ENCODE assay signal across 7 mouse cellular contexts in the genomic region with DNA sequence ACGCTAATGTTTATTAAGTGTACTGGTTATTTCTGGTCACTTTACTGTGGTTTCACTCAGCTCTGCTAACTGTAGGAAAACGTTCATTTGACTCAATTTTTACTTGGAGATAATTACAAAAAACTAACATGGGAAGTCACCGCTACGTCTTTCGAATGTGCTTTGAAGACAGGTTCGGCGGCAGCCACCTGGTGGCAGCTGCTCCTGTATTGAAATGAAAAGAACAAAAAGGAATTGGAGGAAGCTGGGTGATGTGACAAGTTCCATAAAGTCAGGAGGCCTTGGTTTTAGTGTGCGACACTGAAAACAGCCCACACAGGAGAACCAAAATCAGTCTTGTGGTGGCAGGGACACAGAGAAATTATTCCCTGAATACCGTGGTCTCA. TPM values are rescaled to one million over a fixed set of nuclear protein-coding genes. Genes with fewer than 3 reads are reported as not detected.
A peak's percentile ranks its signal among the peaks of the same experiment; 100 is the strongest.
DNase-seq lines count a peak whose midpoint lies in the region; ATAC-seq and TF ChIP-seq lines count a peak whose summit lies in the region.

No protein-coding gene starts in this region.

- no peaks in the 10 kb centered on the region for H3K27me3 ChIP-seq in forebrain, embryonic 16.5 days (replicated peaks; ENCODE audit: control insufficient read depth, insufficient read depth, low read length)
- no peaks in the 10 kb centered on the region for H3K27me3 ChIP-seq in liver, adult 2 months (ENCODE audit: control insufficient read depth, insufficient read depth, low read length)
- H3K27me3 ChIP-seq in neural tube, embryonic 15.5 days (replicated peaks): no peaks in the 10 kb centered on the region

- TF ChIP-seq CTCF in lung, adult 2 months (IDR thresholded peaks at IDR 0.05; ENCODE audit: insufficient read depth, low read length): peak; percentile 52
- no peak for TF ChIP-seq CTCF in cortical plate, adult 2 months (IDR thresholded peaks at IDR 0.05; ENCODE audit: extremely low read depth, insufficient read depth, low read length)
- peak; percentile 73 for TF ChIP-seq CTCF in liver, adult 2 months (IDR thresholded peaks at IDR 0.05; ENCODE audit: low read depth, low read length)

- WGBS in lung, adult 2 months: 3% methylated on average over 9 of the region's 9 CpGs
- WGBS in forebrain, embryonic 16.5 days: 3% methylated on average over 9 of the region's 9 CpGs
- WGBS in liver, adult 2 months: 3% methylated on average over 9 of the region's 9 CpGs
- 4% methylated on average over 9 of the region's 9 CpGs for WGBS in neural tube, embryonic 15.5 days

- H3K9ac ChIP-seq in forebrain, embryonic 16.5 days (replicated peaks; ENCODE audit: low read depth, low read length): 0 out of 2 replicates have a peak overlapping the region, but pooled peaks have one; percentile 23
- H3K9ac ChIP-seq in liver, adult 2 months (ENCODE audit: low read depth, low read length): peak overlapping the region; percentile 51
- H3K9ac ChIP-seq in neural tube, embryonic 15.5 days (replicated peaks): peak overlapping the region; percentile 34

- ATAC-seq in forebrain, embryonic 16.5 days: peak; percentile 65
- ATAC-seq in neural tube, embryonic 15.5 days (ENCODE audit: low FRiP score): peak; percentile 87

- DNase-seq in lung, adult 2 months: peak; percentile 36
- no peak for DNase-seq in lung, postnatal 25 days (ENCODE audit: low spot score)
- no peak for DNase-seq in liver, adult 2 months (ENCODE audit: extremely low read depth, low read depth, low spot score)
- DNase-seq in Muller cell, postnatal 12 days (ENCODE audit: inconsistent ontology term): no peak

- no peak overlapping the region for H3K27ac ChIP-seq in cortical plate, adult 2 months (ENCODE audit: insufficient read depth, low read length)
- no peak overlapping the region for H3K27ac ChIP-seq in forebrain, embryonic 16.5 days (ENCODE audit: low read length)
- no peak overlapping the region for H3K27ac ChIP-seq in liver, adult 2 months (replicated peaks; ENCODE audit: insufficient read depth, low read depth, low read length)
- peak overlapping the region; percentile 84 for H3K27ac ChIP-seq in neural tube, embryonic 15.5 days (replicated peaks)

- H3K4me1 ChIP-seq in lung, adult 2 months (ENCODE audit: control insufficient read depth, insufficient read depth, low read length): 0 out of 2 replicates have a peak, but pooled peaks cover 2% of the 10 kb centered on the region
- H3K4me1 ChIP-seq in cortical plate, adult 2 months (ENCODE audit: control insufficient read depth, insufficient read depth, low read length): peaks cover 3% of the 10 kb centered on the region
- H3K4me1 ChIP-seq in forebrain, embryonic 16.5 days (replicated peaks; ENCODE audit: control insufficient read depth, insufficient read depth, low read length): peaks cover 6% of the 10 kb centered on the region
- peaks cover 6% of the 10 kb centered on the region for H3K4me1 ChIP-seq in liver, adult 2 months (ENCODE audit: control insufficient read depth, insufficient read depth, low read length)
- peaks cover 10% of the 10 kb centered on the region for H3K4me1 ChIP-seq in neural tube, embryonic 15.5 days

- H3K9me3 ChIP-seq in forebrain, embryonic 16.5 days (ENCODE audit: control insufficient read depth, low read length): no peaks in the 10 kb centered on the region
- H3K9me3 ChIP-seq in neural tube, embryonic 15.5 days (replicated peaks): no peaks in the 10 kb centered on the region

- no peak for TF ChIP-seq POLR2A in lung, adult 2 months (IDR thresholded peaks at IDR 0.05; ENCODE audit: borderline replicate concordance, extremely low read depth, low read depth, low read length)
- TF ChIP-seq POLR2A in cortical plate, adult 2 months (IDR thresholded peaks at IDR 0.05; ENCODE audit: extremely low read depth, insufficient read depth, low read length): no peak
- no peak for TF ChIP-seq POLR2A in liver, adult 2 months (IDR thresholded peaks at IDR 0.05; ENCODE audit: extremely low read depth, insufficient read depth, low read length)

- no peaks in the 10 kb centered on the region for H3K36me3 ChIP-seq in forebrain, embryonic 16.5 days (ENCODE audit: control insufficient read depth, insufficient read depth)
- H3K36me3 ChIP-seq in liver, adult 2 months (ENCODE audit: control insufficient read depth, insufficient read depth, low read length): peaks cover 4% of the 10 kb centered on the region; the same call in 1 of the 2 replicates
- H3K36me3 ChIP-seq in neural tube, embryonic 15.5 days: no peaks in the 10 kb centered on the region; the same call in 1 of the 2 replicates

- H3K4me3 ChIP-seq in lung, adult 2 months (replicated peaks; ENCODE audit: extremely low read depth, low read depth, low read length): peak overlapping the region; percentile 91
- H3K4me3 ChIP-seq in cortical plate, adult 2 months (ENCODE audit: insufficient read depth, low read length): peak overlapping the region; percentile 50
- H3K4me3 ChIP-seq in forebrain, embryonic 16.5 days (replicated peaks; ENCODE audit: low read length): peak overlapping the region; percentile 66
- 0 out of 2 replicates have a peak overlapping the region, but pooled peaks have one; percentile 7 for H3K4me3 ChIP-seq in liver, adult 2 months (ENCODE audit: insufficient read depth, low read depth, low read length)
- H3K4me3 ChIP-seq in neural tube, embryonic 15.5 days (replicated peaks): peak overlapping the region; percentile 66

- H3K79me2 ChIP-seq in liver, adult 2 months (ENCODE audit: control insufficient read depth, insufficient read depth, low read length): peaks cover 3% of the 10 kb centered on the region; the same call in 1 of the 2 replicates

- H3K4me2 ChIP-seq in forebrain, embryonic 16.5 days (ENCODE audit: low read length): peak overlapping the region; percentile 54
- H3K4me2 ChIP-seq in neural tube, embryonic 15.5 days: peak overlapping the region; percentile 86

RNA-seq across cellular contexts. Expression of a gene that starts 0.4 kb away (rescaled TPM):
- 1.5 and 3.1 TPM in 2 replicates for polyA plus RNA-seq in lung, adult 2 months (2012; rRNA removed)
- polyA plus RNA-seq in cortical plate, adult 2 months (2012; rRNA removed): 1.9 and 2.1 TPM in 2 replicates
- 0.88 and 2.1 TPM in 2 replicates for polyA plus RNA-seq in forebrain, embryonic 16.5 days (2015; fragmentation: Nextera tagmentation; extraction: Ambion mirVana)
- total RNA-seq in liver, adult 2 months (2014; rRNA removed): 12.7 and 15.5 TPM in 2 replicates
- polyA plus RNA-seq in liver, adult 2 months (2012; rRNA removed): 4.5 and 7.1 TPM in 2 replicates
- 0.99 and 1.5 TPM in 2 replicates for polyA plus RNA-seq in neural tube, embryonic 15.5 days (2015; fragmentation: Nextera tagmentation; extraction: Ambion mirVana)

RNA-seq across cellular contexts. Expression of a gene that starts 7.2 kb away (rescaled TPM):
- 0.05 and 0.12 TPM in 2 replicates for polyA plus RNA-seq in lung, adult 2 months (2012; rRNA removed)
- 0.19 TPM in 2 replicates for polyA plus RNA-seq in cortical plate, adult 2 months (2012; rRNA removed)
- polyA plus RNA-seq in forebrain, embryonic 16.5 days (2015; fragmentation: Nextera tagmentation; extraction: Ambion mirVana): 0.10 TPM in 1 of 2 replicates, not detected in the other
- total RNA-seq in liver, adult 2 months (2014; rRNA removed): 1.9 and 2.2 TPM in 2 replicates
- 0.20 and 0.39 TPM in 2 replicates for polyA plus RNA-seq in liver, adult 2 months (2012; rRNA removed)
- 0.17 and 0.19 TPM in 2 replicates for polyA plus RNA-seq in neural tube, embryonic 15.5 days (2015; fragmentation: Nextera tagmentation; extraction: Ambion mirVana)

RNA-seq across cellular contexts. Expression of a gene that starts 11.0 kb away (rescaled TPM):
- polyA plus RNA-seq in lung, adult 2 months (2012; rRNA removed): 0.10 and 0.14 TPM in 2 replicates
- polyA plus RNA-seq in cortical plate, adult 2 months (2012; rRNA removed): 2.9 and 3.0 TPM in 2 replicates
- polyA plus RNA-seq in forebrain, embryonic 16.5 days (2015; fragmentation: Nextera tagmentation; extraction: Ambion mirVana): 13.3 and 14.1 TPM in 2 replicates
- total RNA-seq in liver, adult 2 months (2014; rRNA removed): 1.1 and 3.1 TPM in 2 replicates
- polyA plus RNA-seq in liver, adult 2 months (2012; rRNA removed): 0.17 TPM in 1 of 2 replicates, not detected in the other
- 7.5 and 8.3 TPM in 2 replicates for polyA plus RNA-seq in neural tube, embryonic 15.5 days (2015; fragmentation: Nextera tagmentation; extraction: Ambion mirVana)

RNA-seq across cellular contexts. Expression of a gene that starts 12.6 kb away (rescaled TPM):
- polyA plus RNA-seq in lung, adult 2 months (2012; rRNA removed): 0.11 and 0.21 TPM in 2 replicates
- polyA plus RNA-seq in cortical plate, adult 2 months (2012; rRNA removed): 3.2 and 3.6 TPM in 2 replicates
- polyA plus RNA-seq in forebrain, embryonic 16.5 days (2015; fragmentation: Nextera tagmentation; extraction: Ambion mirVana): 4.6 and 4.8 TPM in 2 replicates
- total RNA-seq in liver, adult 2 months (2014; rRNA removed): 2.7 and 4.9 TPM in 2 replicates
- 0.18 and 0.30 TPM in 2 replicates for polyA plus RNA-seq in liver, adult 2 months (2012; rRNA removed)
- 4.4 and 4.5 TPM in 2 replicates for polyA plus RNA-seq in neural tube, embryonic 15.5 days (2015; fragmentation: Nextera tagmentation; extraction: Ambion mirVana)

RNA-seq across cellular contexts. Expression of a gene that starts 47.8 kb away (rescaled TPM):
- polyA plus RNA-seq in lung, adult 2 months (2012; rRNA removed): 0.22 and 0.49 TPM in 2 replicates
- 2.2 and 2.4 TPM in 2 replicates for polyA plus RNA-seq in cortical plate, adult 2 months (2012; rRNA removed)
- 9.7 and 9.8 TPM in 2 replicates for polyA plus RNA-seq in forebrain, embryonic 16.5 days (2015; fragmentation: Nextera tagmentation; extraction: Ambion mirVana)
- 1.3 TPM in 2 replicates for total RNA-seq in liver, adult 2 months (2014; rRNA removed)
- polyA plus RNA-seq in liver, adult 2 months (2012; rRNA removed): 0.04 and 0.05 TPM in 2 replicates
- 6.4 and 6.7 TPM in 2 replicates for polyA plus RNA-seq in neural tube, embryonic 15.5 days (2015; fragmentation: Nextera tagmentation; extraction: Ambion mirVana)

Comparison
In these comparisons a context has a peak if more than half of its experiments do, and no peak if none do; other contexts are left out.
1. H3K4me3 ChIP-seq: peak in every context shown above with its lines; median percentile 91 in lung, adult 2 months; 66 in forebrain, embryonic 16.5 days; 66 in neural tube, embryonic 15.5 days; 50 in cortical plate, adult 2 months; 7 in liver, adult 2 months.